Mouse (Mus musculus) kidney, adult 2 months (tissue): ENCODE results near the gene Krt9. TPM values are rescaled to one million over a fixed set of nuclear protein-coding genes. Genes with fewer than 3 reads are reported as not detected.

Source experiments
- DNase-seq: peaks from one replicate; pipeline ENCODE4 v3.0.0; 2021
- H3K27ac ChIP-seq: fragments of 200-500 bp; 2 replicates; pipeline ENCODE4 v1.5.1; 2012; ENCODE audit warnings: low read depth, low read length, control low read depth, inconsistent platforms; ENCODE audit not compliant: insufficient read depth
- H3K27me3 ChIP-seq: fragments of 200-500 bp; replicated peaks from 2 replicates; pipeline ENCODE4 v1.6.1; 2012; ENCODE audit warnings: mild to moderate bottlenecking, moderate library complexity, low read length, inconsistent platforms; ENCODE audit not compliant: control insufficient read depth, insufficient read depth
- H3K36me3 ChIP-seq: fragments of 200-500 bp; 2 replicates; pipeline ENCODE4 v1.6.1; 2012; ENCODE audit warnings: mild to moderate bottlenecking, moderate library complexity, low read length, inconsistent platforms; ENCODE audit not compliant: control insufficient read depth, insufficient read depth
- H3K4me1 ChIP-seq: fragments of 200-500 bp; 2 replicates; pipeline ENCODE4 v1.6.1; 2011; ENCODE audit warnings: low read length; ENCODE audit not compliant: control insufficient read depth, insufficient read depth
- H3K4me3 ChIP-seq: fragments of 200-500 bp; 2 replicates; pipeline ENCODE4 v1.5.1; 2011; ENCODE audit warnings: mild to moderate bottlenecking, low read depth, low read length, control low read depth; ENCODE audit not compliant: insufficient read depth
- CTCF ChIP-seq: fragments of 200-500 bp; conservative IDR thresholded peaks from 2 replicates; pipeline ENCODE4 v1.5.1; 2011; ENCODE audit warnings: low read depth, mild to moderate bottlenecking, control low read depth, low read length, moderate library complexity, mixed read lengths; ENCODE audit not compliant: insufficient read depth, insufficient read length
- POLR2A ChIP-seq: fragments of 200-500 bp; IDR thresholded peaks from one replicate; pipeline ENCODE4 v1.6.1; 2011; ENCODE audit warnings: low read depth, low read length, control low read depth
- WGBS: fragments of 180-500 bp; shearing (Covaris S2); methylation state at CpG from one replicate; pipeline ENCODE4 v1.1.7; 2018; 5-methylcytosine and 5-hydroxymethylcytosine counted together
- polyA plus RNA-seq: library from polyadenylated mRNA; depleted of rRNA; stranded (reverse); fragments of >200 nt; gene quantifications from 2 replicates; pipeline ENCODE4 v1.2.3, GENCODE M21; 2012

The Krt9 gene
- polyA plus RNA-seq, 1 experiment: not detected

GRCm38 (mm10) chr11:100148615-100149330, 44.3 kb downstream of the Krt9 start, which contains the start of gene Krt19:
Gene Krt19 (minus strand): TSS chr11:100148665.
- WGBS: 48% methylated on average over 9 of the region's 9 CpGs
- H3K36me3 ChIP-seq: no peaks in the 10 kb centered on the region
- H3K4me3 ChIP-seq: no peak within 1 kb of the TSS
- TF ChIP-seq CTCF (no peak), POLR2A (no peak)
- no peaks in the 10 kb centered on the region for H3K27me3 ChIP-seq
- no peak within 1 kb of the TSS for H3K27ac ChIP-seq
- DNase-seq: no peak
- H3K4me1 ChIP-seq: no peaks in the 10 kb centered on the region

- DNase-seq: no peak
- H3K27ac ChIP-seq: no peak overlapping the region
- no peaks in the 10 kb centered on the region for H3K36me3 ChIP-seq
- no peaks in the 10 kb centered on the region for H3K27me3 ChIP-seq
- WGBS: 60% methylated on average over 5 of the region's 5 CpGs
- H3K4me3 ChIP-seq: no peak overlapping the region
- TF ChIP-seq CTCF: no peak
- no peaks in the 10 kb centered on the region for H3K4me1 ChIP-seq
Measured at GRCm38 (mm10) chr11:100147566-100148353, 45.3 kb downstream of the Krt9 start.

- H3K4me3 ChIP-seq: peak overlapping the region; percentile 37; the same call in 1 of the 2 replicates
- H3K27me3 ChIP-seq: no peaks in the 10 kb centered on the region
- H3K36me3 ChIP-seq: no peaks in the 10 kb centered on the region
- TF ChIP-seq POLR2A: no peak
- TF ChIP-seq CTCF: no peak
- DNase-seq: peak; percentile 18
- 14% methylated on average over 13 of the region's 13 CpGs for whole genome bisulfite sequencing
- H3K27ac ChIP-seq: no peak overlapping the region
- no peaks in the 10 kb centered on the region for H3K4me1 ChIP-seq
Measured at GRCm38 (mm10) chr11:100145858-100146560, 47.0 kb downstream of the Krt9 start.

GRCm38 (mm10) chr11:100145104-100145503, 47.9 kb downstream of the Krt9 start:
- WGBS: 2% methylated on average over 20 of the region's 20 CpGs
- Histone ChIP-seq H3K27ac (no peak overlapping the region), H3K4me1 (no peaks in the 10 kb centered on the region), H3K36me3 (no peaks in the 10 kb centered on the region), H3K27me3 (no peaks in the 10 kb centered on the region), H3K4me3 (peak overlapping the region; percentile 37; the same call in 1 of the 2 replicates)
- no peak for DNase-seq
- no peak for TF ChIP-seq CTCF
- TF ChIP-seq POLR2A: no peak

GRCm38 (mm10) chr11:100140966-100141365, 52.1 kb downstream of the Krt9 start:
- peak; percentile 33 for DNase-seq
- Histone ChIP-seq H3K36me3 (no peaks in the 10 kb centered on the region), H3K27ac (no peak overlapping the region), H3K4me1 (no peaks in the 10 kb centered on the region), H3K27me3 (no peaks in the 10 kb centered on the region), H3K4me3 (no peak overlapping the region)
- TF ChIP-seq CTCF: no peak
- TF ChIP-seq POLR2A: no peak
- 60% methylated on average over 21 of the region's 21 CpGs for WGBS

GRCm38 (mm10) chr11:100139391-100139790, 53.7 kb downstream of the Krt9 start:
- Histone ChIP-seq H3K4me3 (no peak overlapping the region), H3K4me1 (no peaks in the 10 kb centered on the region), H3K27me3 (no peaks in the 10 kb centered on the region), H3K36me3 (no peaks in the 10 kb centered on the region), H3K27ac (no peak overlapping the region)
- no peak for DNase-seq
- TF ChIP-seq POLR2A: no peak
- TF ChIP-seq CTCF: no peak
- WGBS: 39% methylated on average over 2 of the region's 2 CpGs

GRCm38 (mm10) chr11:100138809-100139208, 54.2 kb downstream of the Krt9 start:
- Histone ChIP-seq H3K4me1 (no peaks in the 10 kb centered on the region), H3K27ac (no peak overlapping the region), H3K27me3 (no peaks in the 10 kb centered on the region), H3K4me3 (no peak overlapping the region), H3K36me3 (no peaks in the 10 kb centered on the region)
- TF ChIP-seq CTCF (no peak), POLR2A (no peak)
- WGBS: 87% methylated on average over 7 of the region's 7 CpGs
- no peak for DNase-seq
